Comparison of ENCODE assay signal across 8 mouse cellular contexts in the genomic region with DNA sequence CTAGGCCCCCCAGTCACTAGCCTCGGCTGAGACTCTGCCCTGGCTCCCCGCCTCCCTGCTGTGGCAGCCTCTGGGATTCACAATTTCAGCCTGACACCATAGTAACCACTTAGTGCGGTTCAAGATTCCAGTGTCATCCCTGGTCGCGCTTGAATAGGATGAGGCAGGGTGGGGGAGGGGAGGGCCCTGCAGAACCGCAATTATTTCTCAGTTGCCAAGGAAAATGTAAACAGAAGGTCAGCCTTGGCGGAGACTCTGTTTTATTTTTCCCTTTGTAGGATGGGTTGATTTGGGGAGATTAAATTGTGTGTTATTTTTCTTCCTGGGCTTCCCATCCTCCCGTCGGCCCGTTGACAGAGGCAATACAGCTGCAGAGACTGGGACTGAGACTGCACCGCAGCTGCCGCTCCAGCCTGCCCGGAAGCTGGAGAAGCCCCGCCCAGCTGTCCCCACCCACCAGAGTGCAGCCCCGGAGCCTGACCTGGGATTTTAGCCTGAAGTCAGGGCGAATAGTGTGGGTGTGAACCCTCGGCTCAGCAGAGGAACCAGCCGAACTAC.
DNase-seq lines count a peak whose midpoint lies in the region; ATAC-seq and TF ChIP-seq lines count a peak whose summit lies in the region.

No protein-coding gene starts in this region.

- peaks cover 10 to 19% of the 10 kb centered on the region in 2 experiments for H3K4me1 ChIP-seq in ES-E14 (ENCODE audit: control insufficient read depth in 2 of 2, insufficient read depth in 2 of 2, low read length in 2 of 2, poor library complexity in 1 of 2)
- H3K4me1 ChIP-seq in bone marrow macrophage, adult 2 months (ENCODE audit: control insufficient read depth, insufficient read depth, low read length): peaks cover 19% of the 10 kb centered on the region
- 0 out of 2 replicates have a peak, but pooled peaks cover 6% of the 10 kb centered on the region for H3K4me1 ChIP-seq in liver, embryonic 15.5 days (replicated peaks)
- H3K4me1 ChIP-seq in neural tube, embryonic 13.5 days (replicated peaks): peaks cover 63% of the 10 kb centered on the region

- H3K27ac ChIP-seq in ES-E14 (ENCODE audit: insufficient read depth, low read depth, low read length, poor library complexity, severe bottlenecking): peak overlapping the region; percentile 59; the same call in 1 of the 2 replicates
- H3K27ac ChIP-seq in bone marrow macrophage, adult 2 months (ENCODE audit: insufficient read depth, low read depth, low read length): 0 out of 2 replicates have a peak overlapping the region, but pooled peaks have one; percentile 24
- no peak overlapping the region for H3K27ac ChIP-seq in liver, embryonic 15.5 days (replicated peaks)
- peak overlapping the region; percentile 81 for H3K27ac ChIP-seq in neural tube, embryonic 13.5 days (replicated peaks)

- no peak for TF ChIP-seq CTCF in bone marrow macrophage, adult 2 months (IDR thresholded peaks at IDR 0.05; ENCODE audit: low read depth, low read length)

- H3K9me3 ChIP-seq in ES-E14 (ENCODE audit: control insufficient read depth, insufficient read depth, low read depth, low read length): no peaks in the 10 kb centered on the region
- H3K9me3 ChIP-seq in liver, embryonic 15.5 days (replicated peaks): no peaks in the 10 kb centered on the region
- no peaks in the 10 kb centered on the region for H3K9me3 ChIP-seq in neural tube, embryonic 13.5 days

- H3K36me3 ChIP-seq in ES-E14 (ENCODE audit: control insufficient read depth, insufficient read depth, low read length, poor library complexity, severe bottlenecking): no peaks in the 10 kb centered on the region
- H3K36me3 ChIP-seq in liver, embryonic 15.5 days (replicated peaks): no peaks in the 10 kb centered on the region
- H3K36me3 ChIP-seq in neural tube, embryonic 13.5 days: no peaks in the 10 kb centered on the region

- no peak for ATAC-seq in liver, embryonic 15.5 days (ENCODE audit: insufficient read depth)
- peak; percentile 63 for ATAC-seq in neural tube, embryonic 13.5 days (ENCODE audit: low read depth)

- in situ Hi-C loops in ES-E14 (cut with MboI; ENCODE audit: low sequenced_read_pairs in 2 of 2, unreplicated experiment in 2 of 2): no loop called here

- peak overlapping the region in 1 of 2 experiments; percentile 18; a peak in 1 of 4 replicates for H3K4me3 ChIP-seq in ES-E14 (ENCODE audit: insufficient read depth in 1 of 2, low read depth in 1 of 2, low read length in 2 of 2, poor library complexity in 1 of 2, severe bottlenecking in 1 of 2)
- peak overlapping the region; percentile 35 for H3K4me3 ChIP-seq in bone marrow macrophage, adult 2 months (ENCODE audit: insufficient read depth, low read length)
- no peak overlapping the region for H3K4me3 ChIP-seq in liver, embryonic 15.5 days (replicated peaks)
- peak overlapping the region; percentile 16 for H3K4me3 ChIP-seq in neural tube, embryonic 13.5 days

- H3K27me3 ChIP-seq in liver, embryonic 15.5 days: peaks cover 41% of the 10 kb centered on the region
- peaks cover 30% of the 10 kb centered on the region for H3K27me3 ChIP-seq in neural tube, embryonic 13.5 days

- H3K4me2 ChIP-seq in liver, embryonic 15.5 days: peak overlapping the region; percentile 43
- peak overlapping the region; percentile 51 for H3K4me2 ChIP-seq in neural tube, embryonic 13.5 days

- no peak overlapping the region for H3K9ac ChIP-seq in ES-E14 (ENCODE audit: insufficient read depth, low read depth, low read length, poor library complexity, severe bottlenecking)
- no peak overlapping the region for H3K9ac ChIP-seq in liver, embryonic 15.5 days
- H3K9ac ChIP-seq in neural tube, embryonic 13.5 days: peak overlapping the region; percentile 47

- TF ChIP-seq POLR2A in bone marrow macrophage, adult 2 months (IDR thresholded peaks at IDR 0.05; ENCODE audit: borderline replicate concordance, low read depth, low read length): no peak

- peak; percentile 50 for DNase-seq in ES-E14 (ENCODE audit: low read depth, low spot score)
- peak; percentile 42 for DNase-seq in gastrocnemius, postnatal 25 days
- peak; percentile 0 for DNase-seq in hindlimb bud, embryonic 11.5 days (ENCODE audit: extremely low spot score, low read depth, low spot score)
- no peak for DNase-seq in layer of hippocampus, postnatal 36 days
- DNase-seq in cerebellum, postnatal 36 days: no peak

- WGBS in liver, embryonic 15.5 days (ENCODE audit: insufficient replicate concordance): 4% methylated on average over 18 of the region's 18 CpGs
- WGBS in neural tube, embryonic 13.5 days: under 1% methylated on average over 18 of the region's 18 CpGs

TF ChIP-seq in ES-E14, 5 proteins besides CTCF, POLR2A, EP300 and RAD21:
- TF ChIP-seq CHD2 (IDR thresholded peaks at IDR 0.05; ENCODE audit: low read depth, low read length): 0 out of 2 replicates have a peak, but pooled peaks have one; percentile 21
- no peak for TF ChIP-seq ZC3H11A (IDR thresholded peaks at IDR 0.05; ENCODE audit: borderline replicate concordance, low read depth, low read length)

Comparison
In these comparisons a context has a peak if more than half of its experiments do, and no peak if none do; other contexts are left out.
1. DNase-seq: peak in ES-E14 (single experiment), gastrocnemius, postnatal 25 days (single experiment) and hindlimb bud, embryonic 11.5 days (single experiment); none in layer of hippocampus, postnatal 36 days (0 of 2) and cerebellum, postnatal 36 days (0 of 2).